Mouse (Mus musculus) hindbrain, postnatal 0 days (tissue): ENCODE results near the gene Flvcr2. TPM values are rescaled to one million over a fixed set of nuclear protein-coding genes. Genes with fewer than 3 reads are reported as not detected.

Experiments used
- ATAC-seq: fragments of 200-750 bp; cut with Nextera tagmentation; 2 replicates; pipeline ENCODE4 v1.8.0; 2017; ENCODE audit warnings: mild to moderate bottlenecking, moderate TSS enrichment, moderate library complexity
- DNase-seq: peaks from one replicate; pipeline ENCODE4 v3.0.0-alpha.2; 2015; ENCODE audit warnings: low spot score
- H3K27ac ChIP-seq: fragments of 300-500 bp; sonication (generic); 2 replicates; pipeline ENCODE4 v1.5.1; 2014; ENCODE audit warnings: mild to moderate bottlenecking
- H3K27me3 ChIP-seq: fragments of 300-500 bp; sonication (generic); 2 replicates; pipeline ENCODE4 v1.6.1; 2014; ENCODE audit warnings: low read length, mixed read lengths; ENCODE audit not compliant: insufficient read depth
- H3K36me3 ChIP-seq: fragments of 300-500 bp; sonication (generic); 2 replicates; pipeline ENCODE4 v1.6.1; 2014; ENCODE audit warnings: low read length, mixed read lengths; ENCODE audit not compliant: insufficient read depth
- H3K4me1 ChIP-seq: fragments of 300-500 bp; sonication (generic); 2 replicates; pipeline ENCODE4 v1.6.1; 2014; ENCODE audit warnings: antibody characterized with exemption, low read length, mixed read lengths; ENCODE audit not compliant: insufficient read depth
- H3K4me2 ChIP-seq: fragments of 300-500 bp; sonication (generic); 2 replicates; pipeline ENCODE4 v1.6.1; 2014; ENCODE audit warnings: low read depth, mild to moderate bottlenecking, low read length, moderate library complexity, mixed read lengths
- H3K4me3 ChIP-seq: fragments of 300-500 bp; sonication (generic); 2 replicates; pipeline ENCODE4 v1.5.1; 2014; ENCODE audit warnings: low read length
- H3K9ac ChIP-seq: fragments of 300-500 bp; sonication (generic); replicated peaks from 2 replicates; pipeline ENCODE4 v1.6.1; 2014; ENCODE audit warnings: mild to moderate bottlenecking, low read length, moderate library complexity, mixed read lengths
- H3K9me3 ChIP-seq: fragments of 300-500 bp; sonication (generic); 2 replicates; pipeline ENCODE4 v1.6.1; 2016; ENCODE audit warnings: low read length, mixed read lengths
- CTCF ChIP-seq: IDR thresholded peaks from 2 replicates; pipeline ENCODE4 v1.5.1; 2016; ENCODE audit warnings: antibody characterized with exemption, control low read depth, low read depth
- WGBS: fragments of 180-500 bp; shearing (Covaris S2); extraction: QIAGEN DNeasy Blood & Tissue Kit; methylation state at CpG from one replicate; pipeline ENCODE4 v1.1.7; 2014; 5-methylcytosine and 5-hydroxymethylcytosine counted together
- polyA plus RNA-seq: library from polyadenylated mRNA; unstranded; fragments of >200 nt; fragmentation: Nextera tagmentation; extraction: Ambion mirVana; gene quantifications from 2 replicates; pipeline ENCODE4 v1.2.1, GENCODE M21; 2015
- total RNA-seq: library from RNA; depleted of rRNA; stranded (reverse); fragments of >200 nt; gene quantifications from 2 replicates; pipeline ENCODE4 v1.2.3, GENCODE M21; 2014

The Flvcr2 gene
- total and polyA plus RNA-seq, 2 experiments from 2014 or later = 4.3 to 9.5 TPM

- Histone ChIP-seq H3K4me2 (no peak overlapping the region), H3K4me1 (no peaks in the 10 kb centered on the region), H3K27me3 (no peaks in the 10 kb centered on the region), H3K9me3 (no peaks in the 10 kb centered on the region), H3K4me3 (no peak overlapping the region), H3K27ac (no peak overlapping the region), H3K9ac (no peak overlapping the region), H3K36me3 (peaks cover 17% of the 10 kb centered on the region)
- no peak for ATAC-seq
- no peak for TF ChIP-seq CTCF
- DNase-seq = no peak
- 96% methylated on average over 4 of the region's 4 CpGs for WGBS
Measured at GRCm38 (mm10) chr12:85811676-85812075, 65.3 kb downstream of the Flvcr2 start.

DNA sequence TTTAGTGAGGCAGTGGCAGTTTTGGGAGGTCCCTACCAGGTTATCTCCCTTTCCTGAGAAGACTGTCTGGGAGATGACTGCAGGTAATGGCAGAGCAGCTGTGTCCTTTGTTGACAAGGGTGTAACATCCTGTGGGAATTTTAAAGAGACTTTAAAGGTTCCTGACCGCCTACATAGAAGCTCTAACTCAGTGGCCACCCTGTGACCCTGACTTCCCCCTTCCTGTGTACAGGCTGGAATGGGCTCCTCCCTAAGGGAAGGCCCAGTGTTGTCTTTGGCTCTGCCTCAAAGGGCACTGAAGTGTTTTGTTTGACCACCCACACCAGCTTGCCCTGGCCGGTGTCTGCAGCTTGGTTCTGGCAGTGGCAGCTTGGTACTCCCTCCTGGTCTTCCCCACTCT lies 67.3 kb downstream of the Flvcr2 start:
- 72% methylated on average over 2 of the region's 2 CpGs for WGBS
- no peaks in the 10 kb centered on the region for H3K9me3 ChIP-seq
- DNase-seq = no peak
- H3K27ac ChIP-seq = no peak overlapping the region
- no peak overlapping the region for H3K9ac ChIP-seq
- H3K27me3 ChIP-seq = no peaks in the 10 kb centered on the region
- no peak overlapping the region for H3K4me3 ChIP-seq
- no peak for TF ChIP-seq CTCF
- ATAC-seq = no peak
- peaks cover 29% of the 10 kb centered on the region for H3K36me3 ChIP-seq
- H3K4me2 ChIP-seq = no peak overlapping the region
- H3K4me1 ChIP-seq = no peaks in the 10 kb centered on the region

DNA sequence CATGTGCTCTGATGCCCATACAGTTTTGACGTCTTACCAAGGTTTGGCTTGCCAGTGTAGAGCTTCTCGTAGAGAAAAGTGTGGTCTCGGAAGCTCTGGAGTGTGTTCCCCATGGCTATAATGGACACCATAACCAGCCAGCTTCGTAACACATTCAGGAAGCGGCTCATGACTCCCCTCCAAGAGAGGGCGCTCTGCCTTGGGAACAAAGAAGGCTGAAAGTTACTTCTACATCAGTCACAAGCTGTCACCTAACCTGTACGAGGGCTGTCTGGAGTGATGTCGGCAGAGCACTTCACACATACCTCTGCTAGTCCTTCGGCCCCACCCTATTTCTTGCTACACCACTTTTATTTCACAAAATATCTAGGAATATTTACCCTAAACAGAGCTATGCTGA lies 75.7 kb downstream of the Flvcr2 start:
- H3K27ac ChIP-seq = no peak overlapping the region
- DNase-seq = no peak
- H3K36me3 ChIP-seq = peaks cover 29% of the 10 kb centered on the region
- H3K4me2 ChIP-seq = no peak overlapping the region
- 75% methylated on average over 9 of the region's 9 CpGs for WGBS
- TF ChIP-seq CTCF = peak; percentile 35
- H3K9ac ChIP-seq = no peak overlapping the region
- H3K4me1 ChIP-seq = peaks cover 5% of the 10 kb centered on the region; the same call in 1 of the 2 replicates
- no peaks in the 10 kb centered on the region for H3K27me3 ChIP-seq
- H3K9me3 ChIP-seq = no peaks in the 10 kb centered on the region
- no peak overlapping the region for H3K4me3 ChIP-seq
- ATAC-seq = no peak

GRCm38 (mm10) chr12:85824438-85825264 lies 78.3 kb downstream of the Flvcr2 start, which contains the start of the genes Erg28 and Ttll5:
Gene Erg28, minus strand, starts transcription at chr12:85824550.
Gene Ttll5, plus strand, starts transcription at chr12:85824659.
- WGBS = under 1% methylated on average over 67 of the region's 67 CpGs
- H3K4me1 ChIP-seq = peaks cover 5% of the 10 kb centered on the region; the same call in 1 of the 2 replicates
- ATAC-seq = peak; percentile 98
- peaks cover 18% of the 10 kb centered on the region for H3K36me3 ChIP-seq
- peak within 1 kb of the TSS; percentile 81 for H3K9ac ChIP-seq
- peak; percentile 97 for DNase-seq
- H3K4me2 ChIP-seq = peak within 1 kb of the TSS; percentile 81
- TF ChIP-seq CTCF = no peak
- no peaks in the 10 kb centered on the region for H3K27me3 ChIP-seq
- H3K9me3 ChIP-seq = no peaks in the 10 kb centered on the region
- peak within 1 kb of the TSS; percentile 55 for H3K4me3 ChIP-seq
- H3K27ac ChIP-seq = peak within 1 kb of the TSS; percentile 92

DNA sequence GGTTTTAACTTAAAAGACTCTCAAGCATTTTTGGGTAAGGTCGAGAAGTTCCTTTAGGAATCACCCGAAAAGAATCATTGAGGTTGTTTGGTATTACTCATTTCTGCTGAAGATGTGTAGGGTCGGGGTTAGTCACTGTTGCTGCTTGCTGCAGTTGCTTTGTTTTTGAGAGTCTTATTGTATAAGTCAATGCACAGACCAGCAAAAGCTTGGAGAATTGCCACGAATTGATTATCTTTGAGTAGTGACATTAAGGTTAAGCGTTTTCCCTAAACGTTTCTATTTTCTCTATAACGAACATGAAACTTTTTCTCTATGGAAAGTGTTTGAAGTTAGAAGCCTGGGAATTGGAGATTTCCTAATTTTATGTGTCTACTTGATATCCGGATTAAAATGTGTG lies 79.0 kb downstream of the Flvcr2 start:
- Histone ChIP-seq H3K36me3 (peaks cover 10% of the 10 kb centered on the region; the same call in 1 of the 2 replicates), H3K27ac (peak overlapping the region; percentile 92), H3K4me1 (peaks cover 5% of the 10 kb centered on the region; the same call in 1 of the 2 replicates), H3K27me3 (no peaks in the 10 kb centered on the region), H3K9ac (peak overlapping the region; percentile 81), H3K4me3 (peak overlapping the region; percentile 55), H3K4me2 (peak overlapping the region; percentile 81), H3K9me3 (no peaks in the 10 kb centered on the region)
- ATAC-seq = no peak
- DNase-seq = peak; percentile 9
- no peak for TF ChIP-seq CTCF
- WGBS = 10% methylated on average over 8 of the region's 8 CpGs

GRCm38 (mm10) chr12:85825822-85826221 lies 79.5 kb downstream of the Flvcr2 start:
- ATAC-seq (no peak), DNase-seq (no peak)
- Histone ChIP-seq H3K4me3 (peak overlapping the region; percentile 55; the same call in 1 of the 2 replicates), H3K4me1 (peaks cover 5% of the 10 kb centered on the region; the same call in 1 of the 2 replicates), H3K36me3 (peaks cover 8% of the 10 kb centered on the region; the same call in 1 of the 2 replicates), H3K4me2 (peak overlapping the region; percentile 81), H3K27me3 (no peaks in the 10 kb centered on the region), H3K9ac (no peak overlapping the region; the same call in 1 of the 2 replicates), H3K9me3 (no peaks in the 10 kb centered on the region), H3K27ac (no peak overlapping the region)
- no peak for TF ChIP-seq CTCF
- 78% methylated on average over 2 of the region's 2 CpGs for WGBS
